Mouse (Mus musculus) monocyte, adult 59 days (primary cell): ENCODE measurements around the gene Lbp. TPM values are rescaled to one million over a fixed set of nuclear protein-coding genes. Genes with fewer than 3 reads are reported as not detected.

Experiments
- total RNA-seq, 2 experiments: library from RNA; stranded (reverse); gene quantifications; one replicate each; pipeline ENCODE4 v1.2.4; 2023

The Lbp gene
- total RNA-seq = 1 to 10 TPM; 3.3 to 5.0 TPM

GRCm38 (mm10) chr2:158305948-158306695, at the start of gene Lbp:
Lbp (plus strand) TSS chr2:158306493.

DNA sequence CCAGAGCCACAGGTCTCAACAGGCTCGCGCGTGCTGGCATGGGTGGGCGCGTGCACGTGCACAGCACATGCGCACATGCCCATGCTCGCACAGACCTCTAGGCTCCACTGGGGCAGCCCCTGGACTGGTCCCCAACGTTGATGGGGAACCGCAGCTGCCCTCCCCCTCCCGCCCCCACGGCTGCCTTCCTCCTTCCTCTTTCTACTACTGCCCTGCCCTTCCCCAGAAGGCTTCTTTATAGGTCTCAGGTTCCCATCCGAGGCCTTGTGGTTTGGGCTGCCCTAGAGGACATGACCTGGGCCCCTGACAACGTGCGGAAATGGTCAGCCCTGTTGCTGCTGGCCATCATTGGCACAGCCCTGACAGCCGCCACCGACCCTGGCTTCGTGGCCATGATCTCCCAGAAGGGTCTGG, 48.3 kb upstream of the Lbp start, which contains the start of gene Bpi:
Gene Bpi (plus strand): TSS at position 90 of the 414 bp plus-strand sequence.

DNA sequence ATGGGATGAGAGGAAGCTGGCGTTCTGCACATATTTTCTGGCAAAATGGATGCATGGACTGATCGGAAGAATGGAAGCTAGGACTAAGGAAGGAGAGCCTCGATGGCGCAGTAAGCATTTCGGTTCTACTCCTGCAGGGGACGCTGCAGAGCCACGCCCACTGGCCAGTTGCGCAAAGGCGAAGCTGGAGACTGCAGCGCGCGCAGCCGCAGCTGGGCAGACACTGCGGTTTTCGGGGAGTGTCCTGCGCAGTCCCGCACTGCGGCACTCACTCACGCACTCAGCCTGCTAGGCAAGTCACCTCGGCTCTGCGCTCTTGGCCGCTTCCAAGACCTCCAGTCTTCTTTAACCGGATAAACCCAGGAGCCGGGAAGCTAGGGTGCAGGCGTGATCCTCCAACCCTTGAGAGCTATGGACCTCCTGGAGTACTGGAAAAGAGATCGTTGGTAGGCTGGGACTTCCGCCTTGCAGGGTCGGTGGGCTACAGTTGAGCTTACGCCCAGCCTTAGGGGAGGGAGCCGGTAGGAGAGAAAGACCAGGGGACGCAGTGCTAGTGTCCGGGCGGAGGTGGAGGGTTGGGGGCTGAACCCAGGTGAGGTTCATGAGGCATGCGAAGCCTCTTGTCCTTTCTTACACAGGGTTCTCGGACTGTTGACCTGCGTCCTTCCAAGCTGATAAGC, 69.3 kb downstream of the Lbp start, which contains the start of gene Snhg11:
Gene Snhg11 (plus strand): TSS at position 196 of the 680 bp plus-strand sequence.

Other genes starting within 250 kb of the Lbp start
- gene Tgm2, start 160.1 kb upstream of the Lbp start, total RNA-seq = 100 to 1,000 TPM; 196 to 225 TPM
- gene D630003M21Rik, start 77.3 kb upstream of the Lbp start, total RNA-seq = not detected
- gene Bpi, start 48.4 kb upstream of the Lbp start, total RNA-seq = not detected
- gene Snhg11, start 69.1 kb downstream of the Lbp start, total RNA-seq = not detected
- gene Ralgapb, start 103.4 kb downstream of the Lbp start, total RNA-seq = 10 to 100 TPM; 61.3 to 63.8 TPM
- not detected for gene Adig, start 196.1 kb downstream of the Lbp start, total RNA-seq
- not detected for gene Arhgap40, start 206.3 kb downstream of the Lbp start, total RNA-seq